9 mouse cellular contexts compared by ENCODE assay signal in genomic region chr1:157506522-157506921, GRCm38 (mm10). TPM values are rescaled to one million over a fixed set of nuclear protein-coding genes. Genes with fewer than 3 reads are reported as not detected.
DNase-seq lines count a peak whose midpoint lies in the region; ATAC-seq and TF ChIP-seq lines count a peak whose summit lies in the region.
"Had no signal": no experiment of that assay in that cellular context is flagged by ENCODE, and none has a peak within 500 bp of the region (broad histone marks: within the 10 kb centered on the region; RNA-seq: fewer than 3 reads in every experiment).

Gene Sec16b (plus strand): TSS chr1:157506728.

- TF ChIP-seq RAD21 in CH12.LX (IDR thresholded peaks at IDR 0.05; ENCODE audit: low read depth, low read length) = no peak; the same call in 1 of the 2 replicates

- dilution Hi-C loops in CH12.LX (cut with MboI; ENCODE audit: extremely low pct_ligation_motif_present, extremely low pct_unique_long_range_greater_than_20kb, low sequenced_read_pairs) = no loop called here

- intact Hi-C loops in left cerebral cortex, adult 2 months (cut with DNase I) = no loop called here

- peak; percentile 8 to 27 for DNase-seq in adrenal gland, adult 18-20 months (ENCODE audit: low spot score in 2 of 2)
- DNase-seq in adrenal gland, postnatal 4 days (ENCODE audit: low spot score in 2 of 2) = no peak
- DNase-seq in CH12.LX (ENCODE audit: extremely low read depth) = peak; percentile 94
- peak; percentile 64 for DNase-seq in gastrocnemius, adult 18-20 months (ENCODE audit: low spot score)
- DNase-seq in left cerebral cortex, adult 2 months (ENCODE audit: extremely low spot score in 1 of 2, low spot score in 2 of 2) = no peak

- H3K4me1 ChIP-seq in CH12.LX (ENCODE audit: control insufficient read depth in 1 of 2, insufficient read depth in 2 of 2) = peaks cover 2 to 12% of the 10 kb centered on the region in 2 experiments; a peak in 3 of 4 replicates
- peaks cover 7% of the 10 kb centered on the region; the same call in 1 of the 2 replicates for H3K4me1 ChIP-seq in kidney, embryonic 15.5 days
- peaks cover 9% of the 10 kb centered on the region; the same call in 1 of the 2 replicates for H3K4me1 ChIP-seq in neural tube, embryonic 15.5 days

- H3K9ac ChIP-seq in CH12.LX (ENCODE audit: insufficient read depth, low read depth) = peak within 1 kb of the TSS; percentile 70
- H3K9ac ChIP-seq in kidney, embryonic 15.5 days = no peak within 1 kb of the TSS
- H3K9ac ChIP-seq in neural tube, embryonic 15.5 days (replicated peaks) = no peak within 1 kb of the TSS
- H3K9ac ChIP-seq: embryonic facial prominence, embryonic 12.5 days had no signal

- ATAC-seq in kidney, embryonic 15.5 days (replicated peaks; ENCODE audit: low FRiP score) = peak; percentile 75
- no peak for ATAC-seq in neural tube, embryonic 15.5 days (ENCODE audit: low FRiP score)
- no peak for ATAC-seq in CD4-positive, CD25-positive, alpha-beta regulatory T cell, adult 4 months

- TF ChIP-seq CTCF in CH12.LX (conservative IDR thresholded peaks at IDR 0.05 in 1 of 2, IDR thresholded peaks at IDR 0.05 in 1 of 2; ENCODE audit: low read depth in 2 of 2, low read length in 2 of 2) = no peak
- TF ChIP-seq CTCF in left cerebral cortex, adult 2 months (IDR thresholded peaks at IDR 0.05) = no peak

- H3K4me2 ChIP-seq in CH12.LX (ENCODE audit: insufficient read depth, low read depth, poor library complexity, severe bottlenecking) = peak within 1 kb of the TSS; percentile 77
- H3K4me2 ChIP-seq in kidney, embryonic 15.5 days = peak within 1 kb of the TSS; percentile 25; the same call in 1 of the 2 replicates
- peak within 1 kb of the TSS; percentile 9; the same call in 1 of the 2 replicates for H3K4me2 ChIP-seq in neural tube, embryonic 15.5 days
- H3K4me2 ChIP-seq: embryonic facial prominence, embryonic 12.5 days had no signal

- H3K27ac ChIP-seq in CH12.LX (ENCODE audit: insufficient read depth, low read depth) = no peak within 1 kb of the TSS
- H3K27ac ChIP-seq in kidney, embryonic 15.5 days = no peak within 1 kb of the TSS
- H3K27ac ChIP-seq in neural tube, embryonic 15.5 days (replicated peaks) = no peak within 1 kb of the TSS
- H3K27ac ChIP-seq in left cerebral cortex, adult 2 months = no peak within 1 kb of the TSS
- H3K27ac ChIP-seq: embryonic facial prominence, embryonic 12.5 days had no signal

- H3K4me3 ChIP-seq in CH12.LX (replicated peaks in 1 of 3; ENCODE audit: low read depth in 2 of 3, low read length in 2 of 3, poor library complexity in 1 of 3) = peak within 1 kb of the TSS; percentile 53 to 62 (median 60)
- H3K4me3 ChIP-seq in kidney, embryonic 15.5 days (replicated peaks) = no peak within 1 kb of the TSS
- H3K4me3 ChIP-seq in neural tube, embryonic 15.5 days (replicated peaks) = no peak within 1 kb of the TSS
- H3K4me3 ChIP-seq in left cerebral cortex, adult 2 months = no peak within 1 kb of the TSS
- H3K4me3 ChIP-seq: embryonic facial prominence, embryonic 12.5 days had no signal

- in situ Hi-C loops in CH12.LX (cut with MboI; ENCODE audit: low pct_ligation_motif_present, low pct_unique_long_range_greater_than_20kb, low sequenced_read_pairs) = no loop called here

- peaks cover under 1% of the 10 kb centered on the region for H3K9me3 ChIP-seq in CH12.LX (replicated peaks; ENCODE audit: low read length)
- H3K9me3 ChIP-seq in kidney, embryonic 15.5 days (replicated peaks) = no peaks in the 10 kb centered on the region
- H3K9me3 ChIP-seq in neural tube, embryonic 15.5 days (replicated peaks) = no peaks in the 10 kb centered on the region
- H3K9me3 ChIP-seq: embryonic facial prominence, embryonic 12.5 days had no signal

- no peaks in the 10 kb centered on the region for H3K27me3 ChIP-seq in CH12.LX (replicated peaks)
- H3K27me3 ChIP-seq in kidney, embryonic 15.5 days = no peaks in the 10 kb centered on the region
- 0 out of 2 replicates have a peak, but pooled peaks cover 4% of the 10 kb centered on the region for H3K27me3 ChIP-seq in neural tube, embryonic 15.5 days (replicated peaks)
- H3K27me3 ChIP-seq: embryonic facial prominence, embryonic 12.5 days had no signal

- peak; percentile 80 for TF ChIP-seq EP300 in CH12.LX (IDR thresholded peaks at IDR 0.05; ENCODE audit: low read length)

- H3K36me3 ChIP-seq in CH12.LX (replicated peaks in 1 of 2; ENCODE audit: control insufficient read depth in 1 of 2, insufficient read depth in 1 of 2, low read length in 1 of 2) = peaks cover 0 to 24% of the 10 kb centered on the region in 2 experiments
- H3K36me3 ChIP-seq in kidney, embryonic 15.5 days = no peaks in the 10 kb centered on the region
- H3K36me3 ChIP-seq in neural tube, embryonic 15.5 days = no peaks in the 10 kb centered on the region
- H3K36me3 ChIP-seq: embryonic facial prominence, embryonic 12.5 days had no signal

- no peaks in the 10 kb centered on the region for H3K79me2 ChIP-seq in CH12.LX (replicated peaks; ENCODE audit: control insufficient read depth, extremely low read depth, insufficient read depth, poor library complexity, severe bottlenecking)

- peak; percentile 78 for TF ChIP-seq POLR2A in CH12.LX (IDR thresholded peaks at IDR 0.05; ENCODE audit: low read depth, low read length)

- 8% methylated on average over 5 of the region's 5 CpGs for WGBS in kidney, embryonic 15.5 days
- 21% methylated on average over 5 of the region's 5 CpGs for WGBS in neural tube, embryonic 15.5 days

TF ChIP-seq in CH12.LX, 34 proteins besides CTCF, POLR2A, EP300 and RAD21 (continues in another document):
- TF ChIP-seq RCOR1 (conservative IDR thresholded peaks at IDR 0.05; ENCODE audit: low read depth, low read length) (peak; percentile 82), MXI1 (IDR thresholded peaks at IDR 0.05; ENCODE audit: low read depth, low read length) (peak; percentile 92), POLR2AphosphoS2 (IDR thresholded peaks at IDR 0.05; ENCODE audit: low read depth, low read length) (peak; percentile 46; the same call in 1 of the 2 replicates), USF2 (conservative IDR thresholded peaks at IDR 0.05; ENCODE audit: low read depth, low read length) (no peak), TCF12 (IDR thresholded peaks at IDR 0.05; ENCODE audit: low read depth, low read length) (peak; percentile 97), MAFK (IDR thresholded peaks at IDR 0.05; ENCODE audit: insufficient replicate concordance, low read length) (peak; percentile 42; the same call in 1 of the 2 replicates), JUN (IDR thresholded peaks at IDR 0.05; ENCODE audit: insufficient read depth, low read depth, low read length) (peak; percentile 68; the same call in 1 of the 2 replicates), ELF1 (IDR thresholded peaks at IDR 0.05; ENCODE audit: low read depth, low read length) (peak; percentile 71; the same call in 1 of the 2 replicates), MAZ (IDR thresholded peaks at IDR 0.05; ENCODE audit: low read depth, low read length) (peak; percentile 49; the same call in 1 of the 2 replicates), UBTF (IDR thresholded peaks at IDR 0.05; ENCODE audit: low read depth, low read length) (no peak), USF1 (IDR thresholded peaks at IDR 0.05; ENCODE audit: low read depth, low read length) (no peak), MAX (IDR thresholded peaks at IDR 0.05; ENCODE audit: low read length) (peak; percentile 90), IRF4 (IDR thresholded peaks at IDR 0.05; ENCODE audit: low read depth, low read length) (peak; percentile 78), NELFE (IDR thresholded peaks at IDR 0.05; ENCODE audit: low read depth, low read length) (peak; percentile 69), MYC (IDR thresholded peaks at IDR 0.05; ENCODE audit: low read depth, low read length) (peak; percentile 82; the same call in 1 of the 2 replicates), ZNF384 (IDR thresholded peaks at IDR 0.05; ENCODE audit: low read depth, low read length) (peak; percentile 69; the same call in 1 of the 2 replicates), PAX5 (IDR thresholded peaks at IDR 0.05; ENCODE audit: low read length) (no peak), BHLHE40 (IDR thresholded peaks at IDR 0.05; ENCODE audit: low read depth, low read length) (peak; percentile 57; the same call in 1 of the 2 replicates), CHD2 (IDR thresholded peaks at IDR 0.05; ENCODE audit: low read length) (0 out of 2 replicates have a peak, but pooled peaks have one; percentile 42), SMC3 (IDR thresholded peaks at IDR 0.05; ENCODE audit: low read depth, low read length) (0 out of 2 replicates have a peak, but pooled peaks have one; percentile 10), ETS1 (conservative IDR thresholded peaks at IDR 0.05; ENCODE audit: low read depth, low read length) (peak; percentile 86), HCFC1 (IDR thresholded peaks at IDR 0.05; ENCODE audit: low read depth, low read length) (peak; percentile 88), GABPA (IDR thresholded peaks at IDR 0.05; ENCODE audit: insufficient replicate concordance, low read depth, low read length) (no peak), CHD1 (IDR thresholded peaks at IDR 0.05; ENCODE audit: low read depth, low read length) (0 out of 2 replicates have a peak, but pooled peaks have one; percentile 66), NRF1 (IDR thresholded peaks at IDR 0.05; ENCODE audit: low read depth, low read length) (peak; percentile 48), KAT2A (IDR thresholded peaks at IDR 0.05; ENCODE audit: insufficient replicate concordance, low read length) (peak; percentile 67; the same call in 1 of the 2 replicates), JUND (conservative IDR thresholded peaks at IDR 0.05; ENCODE audit: low read depth, low read length) (peak; percentile 84), E2F4 (IDR thresholded peaks at IDR 0.05; ENCODE audit: insufficient replicate concordance, low read depth, low read length) (0 out of 2 replicates have a peak, but pooled peaks have one; percentile 64), TBP (conservative IDR thresholded peaks at IDR 0.05; ENCODE audit: low read depth, low read length) (peak; percentile 84), ZC3H11A (IDR thresholded peaks at IDR 0.05; ENCODE audit: low read depth, low read length) (no peak)

RNA-seq across cellular contexts. Expression of gene Sec16b, which starts in this region (rescaled TPM):
- under 1 TPM; 0.64 to 0.86 TPM for total RNA-seq in adrenal gland, adult 18-20 months (2021)
- 1 to 10 TPM; 1.8 to 6.3 TPM for total RNA-seq in adrenal gland, postnatal 4 days (2021)
- 10.6 and 13.9 TPM in 2 replicates for total RNA-seq in CH12.LX (2012; rRNA removed)
- 14.6 and 16.7 TPM in 2 replicates for total RNA-seq in CH12.LX (2014; rRNA removed)
- 17.1 and 19.6 TPM in 2 replicates for polyA plus RNA-seq in CH12.LX (2012; ENCODE audit: insufficient read length, low read depth)
- under 1 TPM; 0.52 to 0.66 TPM for total RNA-seq in gastrocnemius, adult 18-20 months (2021)
- polyA plus RNA-seq in kidney, embryonic 15.5 days (2015; fragmentation: Nextera tagmentation; extraction: Ambion mirVana) = 2.2 and 2.6 TPM in 2 replicates
- 0.45 and 1.5 TPM in 2 replicates for polyA plus RNA-seq in neural tube, embryonic 15.5 days (2015; fragmentation: Nextera tagmentation; extraction: Ambion mirVana)
- 1 to 10 TPM; 1.2 to 1.6 TPM for polyA plus RNA-seq in CD4-positive, CD25-positive, alpha-beta regulatory T cell, adult 4 months (2017; shearing (Covaris generic))
- total RNA-seq in left cerebral cortex, adult 2 months (2021) = 1 to 10 TPM; 1.4 TPM

Comparison
In these comparisons a context has a peak if more than half of its experiments do, and no peak if none do; other contexts are left out.
1. Peak in DNase-seq in adrenal gland, adult 18-20 months; RNA of the gene not detected or under 1 TPM.
2. Peak in DNase-seq in gastrocnemius, adult 18-20 months; RNA of the gene not detected or under 1 TPM.
3. H3K4me2 ChIP-seq: peak in every context shown above with its lines; median percentile 77 in CH12.LX; 25 in kidney, embryonic 15.5 days; 9 in neural tube, embryonic 15.5 days.
4. H3K4me3 ChIP-seq: peak in CH12.LX (3 of 3); none in kidney, embryonic 15.5 days (single experiment), neural tube, embryonic 15.5 days (single experiment) and left cerebral cortex, adult 2 months (single experiment).